Mouse (Mus musculus) CH12.LX (cell line): ENCODE data around the gene 1700018B08Rik. TPM values are rescaled to one million over a fixed set of nuclear protein-coding genes. Genes with fewer than 3 reads are reported as not detected.

Experiments used
- DNase-seq: peaks from one replicate; pipeline ENCODE4 v3.0.0-alpha.2; 2013; ENCODE audit errors: extremely low read depth
- H3K27ac ChIP-seq: 2 replicates; pipeline ENCODE4 v1.5.1; 2012; ENCODE audit warnings: low read depth, mild to moderate bottlenecking, control low read depth, moderate library complexity; ENCODE audit not compliant: insufficient read depth
- H3K27me3 ChIP-seq: replicated peaks from 2 replicates; pipeline ENCODE3; 2012; ENCODE audit warnings: inconsistent platforms
- H3K36me3 ChIP-seq, 2 experiments: replicated peaks in 1 of 2; 2 replicates each; pipeline versions ENCODE3 to v1.6.1; 2012; ENCODE audit warnings: inconsistent platforms in 1 of 2, low read length in 1 of 2, mild to moderate bottlenecking in 1 of 2, mixed read lengths in 1 of 2, moderate library complexity in 1 of 2; ENCODE audit not compliant: control insufficient read depth in 1 of 2, insufficient read depth in 1 of 2
- H3K4me1 ChIP-seq, 2 experiments: 2 replicates each; pipeline ENCODE4 v1.6.1; 2012; ENCODE audit warnings: inconsistent platforms in 1 of 2, moderate library complexity in 1 of 2; ENCODE audit not compliant: insufficient read depth in 2 of 2, control insufficient read depth in 1 of 2
- H3K4me2 ChIP-seq: 2 replicates; pipeline ENCODE4 v1.6.1; 2012; ENCODE audit warnings: low read depth, mild to moderate bottlenecking, control low read depth; ENCODE audit not compliant: poor library complexity, insufficient read depth, severe bottlenecking
- H3K4me3 ChIP-seq, 3 experiments: fragments of 150-350 bp in 1 of 3; sonication (generic) in 1 of 3; replicated peaks in 1 of 3; 2 replicates each; pipeline versions ENCODE3 to v1.5.1; 2011 to 2012; ENCODE audit warnings: low read depth in 2 of 3, low read length in 2 of 3, mild to moderate bottlenecking in 2 of 3, moderate library complexity in 2 of 3, control low read depth in 1 of 3, improper control_type of control experiment in 1 of 3, inconsistent platforms in 1 of 3, mixed read lengths in 1 of 3; ENCODE audit not compliant: poor library complexity in 1 of 3
- H3K79me2 ChIP-seq: replicated peaks from 2 replicates; pipeline ENCODE4 v1.6.1; 2012; ENCODE audit warnings: mild to moderate bottlenecking, moderate library complexity; ENCODE audit not compliant: control insufficient read depth, poor library complexity, insufficient read depth, severe bottlenecking; ENCODE audit errors: extremely low read depth
- H3K9ac ChIP-seq: 2 replicates; pipeline ENCODE4 v1.6.1; 2012; ENCODE audit warnings: low read depth, mild to moderate bottlenecking, control low read depth, moderate library complexity; ENCODE audit not compliant: insufficient read depth
- H3K9me3 ChIP-seq: replicated peaks from 2 replicates; pipeline ENCODE3; 2012; ENCODE audit warnings: low read length, inconsistent platforms, mixed read lengths
- BHLHE40 ChIP-seq: IDR thresholded peaks from 2 replicates; pipeline ENCODE4 v1.6.1; 2011; ENCODE audit warnings: mild to moderate bottlenecking, low read depth, low read length, improper control_type of control experiment
- CHD1 ChIP-seq: IDR thresholded peaks from 2 replicates; pipeline ENCODE4 v1.6.1; 2012; ENCODE audit warnings: low read depth, low read length, improper control_type of control experiment, inconsistent platforms
- CHD2 ChIP-seq: IDR thresholded peaks from 2 replicates; pipeline ENCODE4 v1.6.1; 2011; ENCODE audit warnings: low read length, improper control_type of control experiment
- CTCF ChIP-seq, 2 experiments: IDR thresholded peaks in 1 of 2; conservative IDR thresholded peaks in 1 of 2; 2 replicates each; pipeline ENCODE4 v1.5.1; 2011 to 2012; ENCODE audit warnings: low read depth in 2 of 2, low read length in 2 of 2, improper control_type of control experiment in 1 of 2, inconsistent platforms in 1 of 2, mild to moderate bottlenecking in 1 of 2, moderate library complexity in 1 of 2
- E2F4 ChIP-seq: IDR thresholded peaks from 2 replicates; pipeline ENCODE4 v1.6.1; 2011; ENCODE audit warnings: low read depth, low read length, improper control_type of control experiment; ENCODE audit not compliant: insufficient replicate concordance
- ELF1 ChIP-seq: IDR thresholded peaks from 2 replicates; pipeline ENCODE4 v1.6.1; 2014; ENCODE audit warnings: low read depth, mild to moderate bottlenecking, inconsistent platforms, low read length, improper control_type of control experiment
- EP300 ChIP-seq: IDR thresholded peaks from 2 replicates; pipeline ENCODE4 v1.6.1; 2011; ENCODE audit warnings: low read length, improper control_type of control experiment
- ETS1 ChIP-seq: conservative IDR thresholded peaks from 2 replicates; pipeline ENCODE4 v1.6.1; 2012; ENCODE audit warnings: low read depth, mild to moderate bottlenecking, inconsistent platforms, low read length, improper control_type of control experiment, moderate library complexity
- GABPA ChIP-seq: IDR thresholded peaks from 2 replicates; pipeline ENCODE4 v1.6.1; 2012; ENCODE audit warnings: low read depth, low read length, improper control_type of control experiment, inconsistent platforms; ENCODE audit not compliant: insufficient replicate concordance
- HCFC1 ChIP-seq: IDR thresholded peaks from 2 replicates; pipeline ENCODE4 v1.6.1; 2012; ENCODE audit warnings: low read depth, mild to moderate bottlenecking, inconsistent platforms, low read length, improper control_type of control experiment
- IRF4 ChIP-seq: IDR thresholded peaks from 2 replicates; pipeline ENCODE4 v1.6.1; 2014; ENCODE audit warnings: low read depth, mild to moderate bottlenecking, inconsistent platforms, low read length, improper control_type of control experiment
- JUN ChIP-seq: IDR thresholded peaks from 2 replicates; pipeline ENCODE4 v1.6.1; 2011; ENCODE audit warnings: low read depth, mild to moderate bottlenecking, low read length, improper control_type of control experiment, moderate library complexity; ENCODE audit not compliant: insufficient read depth
- JUND ChIP-seq: conservative IDR thresholded peaks from 2 replicates; pipeline ENCODE4 v1.6.1; 2011; ENCODE audit warnings: low read depth, low read length, improper control_type of control experiment
- KAT2A ChIP-seq: IDR thresholded peaks from 2 replicates; pipeline ENCODE4 v1.6.1; 2012; ENCODE audit warnings: low read length, improper control_type of control experiment, inconsistent platforms; ENCODE audit not compliant: insufficient replicate concordance
- MAFK ChIP-seq: IDR thresholded peaks from 2 replicates; pipeline ENCODE4 v1.6.1; 2011; ENCODE audit warnings: low read length, improper control_type of control experiment; ENCODE audit not compliant: insufficient replicate concordance
- MAX ChIP-seq: IDR thresholded peaks from 2 replicates; pipeline ENCODE4 v1.6.1; 2011; ENCODE audit warnings: low read length, improper control_type of control experiment
- MAZ ChIP-seq: IDR thresholded peaks from 2 replicates; pipeline ENCODE4 v1.6.1; 2012; ENCODE audit warnings: low read depth, mild to moderate bottlenecking, inconsistent platforms, low read length, improper control_type of control experiment, moderate library complexity
- MEF2A ChIP-seq: IDR thresholded peaks from 2 replicates; pipeline ENCODE4 v1.6.1; 2014; ENCODE audit warnings: low read depth, mild to moderate bottlenecking, inconsistent platforms, low read length, improper control_type of control experiment, borderline replicate concordance
- MXI1 ChIP-seq: IDR thresholded peaks from 2 replicates; pipeline ENCODE4 v1.6.1; 2011; ENCODE audit warnings: mild to moderate bottlenecking, low read depth, low read length, improper control_type of control experiment
- MYC ChIP-seq: IDR thresholded peaks from 2 replicates; pipeline ENCODE4 v1.6.1; 2011; ENCODE audit warnings: low read depth, mild to moderate bottlenecking, improper control_type of control experiment, low read length
- NELFE ChIP-seq: IDR thresholded peaks from 2 replicates; pipeline ENCODE4 v1.6.1; 2011; ENCODE audit warnings: low read depth, low read length, improper control_type of control experiment
- NRF1 ChIP-seq: IDR thresholded peaks from 2 replicates; pipeline ENCODE4 v1.6.1; 2014; ENCODE audit warnings: low read depth, mild to moderate bottlenecking, inconsistent platforms, low read length, improper control_type of control experiment, moderate library complexity
- PAX5 ChIP-seq: IDR thresholded peaks from 2 replicates; pipeline ENCODE4 v1.6.1; 2012; ENCODE audit warnings: low read length, inconsistent platforms, mixed read lengths
- POLR2A ChIP-seq: IDR thresholded peaks from 2 replicates; pipeline ENCODE4 v1.6.1; 2011; ENCODE audit warnings: low read depth, mild to moderate bottlenecking, improper control_type of control experiment, low read length
- POLR2AphosphoS2 ChIP-seq: IDR thresholded peaks from 2 replicates; pipeline ENCODE4 v1.6.1; 2011; ENCODE audit warnings: low read depth, low read length, improper control_type of control experiment
- RAD21 ChIP-seq: IDR thresholded peaks from 2 replicates; pipeline ENCODE4 v1.6.1; 2011; ENCODE audit warnings: low read depth, mild to moderate bottlenecking, low read length, improper control_type of control experiment, moderate library complexity
- RCOR1 ChIP-seq: conservative IDR thresholded peaks from 2 replicates; pipeline ENCODE4 v1.6.1; 2012; ENCODE audit warnings: low read depth, mild to moderate bottlenecking, inconsistent platforms, low read length, improper control_type of control experiment
- SIN3A ChIP-seq: IDR thresholded peaks from 2 replicates; pipeline ENCODE4 v1.6.1; 2012; ENCODE audit warnings: low read length, improper control_type of control experiment, inconsistent platforms
- SMC3 ChIP-seq: IDR thresholded peaks from 2 replicates; pipeline ENCODE4 v1.6.1; 2011; ENCODE audit warnings: low read depth, low read length, improper control_type of control experiment
- TBP ChIP-seq: conservative IDR thresholded peaks from 2 replicates; pipeline ENCODE4 v1.6.1; 2011; ENCODE audit warnings: low read depth, low read length, improper control_type of control experiment
- TCF12 ChIP-seq: IDR thresholded peaks from 2 replicates; pipeline ENCODE4 v1.6.1; 2014; ENCODE audit warnings: low read depth, mild to moderate bottlenecking, inconsistent platforms, low read length, improper control_type of control experiment
- UBTF ChIP-seq: IDR thresholded peaks from 2 replicates; pipeline ENCODE4 v1.6.1; 2012; ENCODE audit warnings: low read depth, mild to moderate bottlenecking, inconsistent platforms, low read length, improper control_type of control experiment, moderate library complexity
- USF1 ChIP-seq: IDR thresholded peaks from 2 replicates; pipeline ENCODE4 v1.6.1; 2014; ENCODE audit warnings: low read depth, mild to moderate bottlenecking, inconsistent platforms, low read length, improper control_type of control experiment
- USF2 ChIP-seq: conservative IDR thresholded peaks from 2 replicates; pipeline ENCODE4 v1.6.1; 2011; ENCODE audit warnings: low read depth, low read length, improper control_type of control experiment
- ZC3H11A ChIP-seq: IDR thresholded peaks from 2 replicates; pipeline ENCODE4 v1.6.1; 2012; ENCODE audit warnings: low read depth, mild to moderate bottlenecking, inconsistent platforms, low read length, improper control_type of control experiment
- ZKSCAN1 ChIP-seq: IDR thresholded peaks from 2 replicates; pipeline ENCODE4 v1.6.1; 2012; ENCODE audit warnings: low read depth, inconsistent platforms, low read length, improper control_type of control experiment, borderline replicate concordance
- ZMIZ1 ChIP-seq: IDR thresholded peaks from 2 replicates; pipeline ENCODE4 v1.6.1; 2012; ENCODE audit warnings: low read depth, mild to moderate bottlenecking, inconsistent platforms, low read length, improper control_type of control experiment
- ZNF384 ChIP-seq: IDR thresholded peaks from 2 replicates; pipeline ENCODE4 v1.6.1; 2012; ENCODE audit warnings: low read depth, low read length, improper control_type of control experiment, inconsistent platforms
- dilution Hi-C: fragments of 300-500 bp; cut with MboI; formaldehyde crosslinking; loops from 2 replicates; pipeline ENCODE4 v1.14.3; 2020; ENCODE audit warnings: low sequenced_read_pairs; ENCODE audit not compliant: extremely low pct_unique_long_range_greater_than_20kb, extremely low pct_ligation_motif_present
- in situ Hi-C: fragments of 300-500 bp; cut with MboI; formaldehyde crosslinking; loops from 3 replicates; pipeline ENCODE4 v1.14.3; 2019; ENCODE audit warnings: low sequenced_read_pairs, low pct_ligation_motif_present, low pct_unique_long_range_greater_than_20kb, mixed read lengths
- polyA plus RNA-seq: library from polyadenylated mRNA; unstranded; fragments of >175 nt; gene quantifications from 2 replicates; pipeline ENCODE4 v1.2.1, GENCODE M21; 2012; ENCODE audit warnings: low read depth; ENCODE audit not compliant: insufficient read length
- total RNA-seq, 2 experiments: library from RNA; depleted of rRNA; stranded (reverse); fragments of 300-350 nt in 1 of 2; fragments of >200 nt in 1 of 2; gene quantifications; 2 replicates each; pipeline ENCODE4 v1.2.3; 2012 to 2014

1700018B08Rik gene
- total and polyA plus RNA-seq, 3 experiments = not detected

- no peaks in the 10 kb centered on the region for H3K79me2 ChIP-seq
- no peak overlapping the region for H3K27ac ChIP-seq
- in situ Hi-C loops = loop anchor here (10.0 to 25.0 kb wide), 2 partner anchors 360 to 852 kb away; partner anchors contain the start of genes Banp, Car5a, Cyba and Mvd
- dilution Hi-C loops = no loop called here
- TF ChIP-seq TCF12 (peak; percentile 48), CHD1 (no peak), KAT2A (peak; percentile 91; the same call in 1 of the 2 replicates), PAX5 (no peak), CTCF (conservative IDR thresholded peaks at IDR 0.05 in 1 of 2, IDR thresholded peaks at IDR 0.05 in 1 of 2; ENCODE audit: low read depth in 2 of 2, low read length in 2 of 2) (no peak), NRF1 (peak; percentile 96), RAD21 (no peak), ZC3H11A (no peak), ZNF384 (no peak), POLR2AphosphoS2 (no peak), SIN3A (peak; percentile 94), MEF2A (no peak; the same call in 1 of the 2 replicates), MXI1 (peak; percentile 80), GABPA (peak; percentile 44; the same call in 1 of the 2 replicates), SMC3 (no peak), IRF4 (no peak), BHLHE40 (peak; percentile 47; the same call in 1 of the 2 replicates), JUN (no peak), HCFC1 (peak; percentile 100), E2F4 (no peak), POLR2A (peak; percentile 66), UBTF (no peak), ETS1 (no peak), ELF1 (peak; percentile 99), JUND (no peak), CHD2 (peak; percentile 96), MAX (peak; percentile 14), NELFE (peak; percentile 58; the same call in 1 of the 2 replicates), TBP (0 out of 2 replicates have a peak, but pooled peaks have one; percentile 43), EP300 (no peak), ZMIZ1 (no peak), MAZ (peak; percentile 85), MYC (peak; percentile 75; the same call in 1 of the 2 replicates), USF1 (peak; percentile 69), USF2 (peak; percentile 54), RCOR1 (peak; percentile 90; the same call in 1 of the 2 replicates), MAFK (no peak), ZKSCAN1 (no peak)
- peaks cover 9% of the 10 kb centered on the region for H3K27me3 ChIP-seq
- H3K4me3 ChIP-seq = peak overlapping the region; percentile 60 to 82 (median 70)
- H3K9ac ChIP-seq = peak overlapping the region; percentile 56
- peak overlapping the region; percentile 85; the same call in 1 of the 2 replicates for H3K4me2 ChIP-seq
- H3K36me3 ChIP-seq = no peaks in the 10 kb centered on the region
- H3K4me1 ChIP-seq = peaks cover 15 to 32% of the 10 kb centered on the region in 2 experiments
- no peaks in the 10 kb centered on the region for H3K9me3 ChIP-seq
- peak; percentile 98 for DNase-seq
Observed at GRCm38 (mm10) chr8:121585159-121585825, 41.2 kb upstream of the 1700018B08Rik start.
